Mouse (Mus musculus): Measurements from ENCODE around the gene Gins2.

DNA sequence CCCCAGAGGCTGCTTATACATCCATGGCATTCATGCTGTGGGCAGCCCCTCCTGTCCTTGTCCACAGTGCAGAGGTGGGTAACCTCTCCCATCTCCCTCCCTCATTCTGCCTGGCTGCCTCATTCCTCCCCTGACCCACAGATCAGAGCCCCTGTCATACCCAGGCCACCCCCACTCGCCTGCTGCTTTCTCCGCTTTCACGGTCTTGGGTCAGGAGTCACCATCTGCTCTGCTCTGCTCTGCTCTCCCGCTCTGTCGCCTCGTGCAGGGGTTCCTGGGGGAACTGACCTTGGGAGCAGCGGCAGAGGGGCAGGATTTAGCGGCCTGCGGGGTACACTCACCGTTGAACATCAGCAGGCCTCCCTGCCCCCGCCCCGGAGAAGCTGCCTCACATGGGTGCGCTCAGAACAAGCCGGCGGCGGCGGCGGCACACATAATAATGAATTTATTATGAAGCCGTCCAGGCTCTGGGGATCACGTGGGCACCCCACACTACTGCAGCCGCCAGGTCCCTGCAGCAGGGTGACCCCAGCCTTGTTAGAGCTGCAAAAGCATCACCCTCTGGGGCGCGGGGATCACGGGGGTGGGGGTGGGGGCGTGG is 39.7 kb downstream of the Gins2 start:
- TF ChIP-seq GATA1 (IDR thresholded peaks at IDR 0.05; ENCODE audit: low read depth, low read length) (no peak), CTCF (IDR thresholded peaks at IDR 0.05 in 2 of 3, conservative IDR thresholded peaks at IDR 0.05 in 1 of 3; ENCODE audit: control insufficient read depth in 1 of 3, insufficient read depth in 1 of 3, low read depth in 2 of 3, low read length in 3 of 3, poor library complexity in 1 of 3, severe bottlenecking in 1 of 3) (no peak), E2F4 (IDR thresholded peaks at IDR 0.05; ENCODE audit: borderline replicate concordance, low read depth, low read length) (no peak), MEF2A (IDR thresholded peaks at IDR 0.05; ENCODE audit: extremely low read depth, insufficient replicate concordance, low read depth, low read length, poor library complexity, severe bottlenecking) (no peak), ZNF384 (IDR thresholded peaks at IDR 0.05; ENCODE audit: low read depth, low read length) (no peak), CHD1 (IDR thresholded peaks at IDR 0.05; ENCODE audit: low read depth, low read length) (no peak), NELFE (IDR thresholded peaks at IDR 0.05; ENCODE audit: low read depth, low read length) (no peak), ZC3H11A (IDR thresholded peaks at IDR 0.05; ENCODE audit: low read depth, low read length) (no peak), POLR2A (IDR thresholded peaks at IDR 0.05; ENCODE audit: control insufficient read depth in 1 of 2, insufficient read depth in 1 of 2, low read depth in 1 of 2, low read length in 2 of 2, poor library complexity in 1 of 2) (no peak; a peak in 1 of 4 replicates), USF2 (IDR thresholded peaks at IDR 0.05; ENCODE audit: borderline replicate concordance in 1 of 2, insufficient read depth in 1 of 2, low read depth in 1 of 2, low read length in 2 of 2) (no peak), EP300 (IDR thresholded peaks at IDR 0.05; ENCODE audit: low read depth in 1 of 2, low read length in 2 of 2) (no peak), SIN3A (IDR thresholded peaks at IDR 0.05; ENCODE audit: low read length) (no peak)
